Mouse (Mus musculus) heart, embryonic 12.5 days (tissue): ENCODE measurements around the gene Ect2l. TPM values are rescaled to one million over a fixed set of nuclear protein-coding genes. Genes with fewer than 3 reads are reported as not detected.

Experiments
- ATAC-seq: fragments of 200-750 bp; cut with Nextera tagmentation; 2 replicates; pipeline ENCODE4 v1.8.0; 2017; ENCODE audit warnings: moderate TSS enrichment, moderate library complexity; ENCODE audit not compliant: insufficient number of reproducible peaks, low FRiP score
- H3K27ac ChIP-seq: fragments of 300-500 bp; sonication (generic); 2 replicates; pipeline ENCODE4 v1.5.1; 2016; ENCODE audit warnings: mild to moderate bottlenecking, moderate library complexity; ENCODE audit not compliant: poor library complexity, severe bottlenecking
- H3K27me3 ChIP-seq: fragments of 300-500 bp; sonication (generic); replicated peaks from 2 replicates; pipeline ENCODE4 v1.6.1; 2016; ENCODE audit warnings: mild to moderate bottlenecking, moderate library complexity
- H3K36me3 ChIP-seq: fragments of 300-500 bp; sonication (generic); 2 replicates; pipeline ENCODE4 v1.6.1; 2016; ENCODE audit warnings: mild to moderate bottlenecking, moderate library complexity
- H3K4me1 ChIP-seq: fragments of 300-500 bp; sonication (generic); replicated peaks from 2 replicates; pipeline ENCODE4 v1.6.1; 2016; ENCODE audit warnings: mild to moderate bottlenecking
- H3K4me2 ChIP-seq: fragments of 300-500 bp; sonication (generic); 2 replicates; pipeline ENCODE4 v1.6.1; 2016; ENCODE audit warnings: mild to moderate bottlenecking, moderate library complexity
- H3K4me3 ChIP-seq: fragments of 300-500 bp; sonication (generic); 2 replicates; pipeline ENCODE4 v1.5.1; 2016; ENCODE audit warnings: mild to moderate bottlenecking
- H3K9ac ChIP-seq: fragments of 300-500 bp; sonication (generic); 2 replicates; pipeline ENCODE4 v1.6.1; 2016; ENCODE audit warnings: mild to moderate bottlenecking, moderate library complexity
- H3K9me3 ChIP-seq: fragments of 300-500 bp; sonication (generic); replicated peaks from 2 replicates; pipeline ENCODE4 v1.6.1; 2016; ENCODE audit warnings: mild to moderate bottlenecking, moderate library complexity
- WGBS: fragments of 180-500 bp; shearing (Covaris S2); methylation state at CpG from one replicate; pipeline ENCODE4 v1.1.7; 2016; 5-methylcytosine and 5-hydroxymethylcytosine counted together
- polyA plus RNA-seq: library from polyadenylated mRNA; unstranded; fragments of >200 nt; fragmentation: Nextera tagmentation; extraction: Ambion mirVana; gene quantifications from 2 replicates; pipeline ENCODE4 v1.2.1, GENCODE M21; 2016

The Ect2l gene
- polyA plus RNA-seq, 1 experiment from 2014 or later, result 0.37 TPM

- H3K4me3 ChIP-seq, result no peak overlapping the region
- H3K9ac ChIP-seq, result no peak overlapping the region
- WGBS, result 25% methylated on average over 8 of the region's 8 CpGs
- no peaks in the 10 kb centered on the region for H3K36me3 ChIP-seq
- H3K4me1 ChIP-seq, result peaks cover 19% of the 10 kb centered on the region
- H3K27me3 ChIP-seq, result no peaks in the 10 kb centered on the region; the same call in 1 of the 2 replicates
- no peaks in the 10 kb centered on the region for H3K9me3 ChIP-seq
- peak; percentile 42 for ATAC-seq
- H3K27ac ChIP-seq, result no peak overlapping the region
- H3K4me2 ChIP-seq, result peak overlapping the region; percentile 4; the same call in 1 of the 2 replicates
Measured at GRCm38 (mm10) chr10:18191706-18192105, 19.0 kb downstream of the Ect2l start.

- WGBS, result 60% methylated on average over 4 of the region's 4 CpGs
- Histone ChIP-seq H3K4me1 (peaks cover 19% of the 10 kb centered on the region), H3K27ac (no peak overlapping the region), H3K9ac (no peak overlapping the region), H3K27me3 (no peaks in the 10 kb centered on the region; the same call in 1 of the 2 replicates), H3K4me3 (no peak overlapping the region), H3K9me3 (no peaks in the 10 kb centered on the region), H3K36me3 (no peaks in the 10 kb centered on the region), H3K4me2 (no peak overlapping the region)
- no peak for ATAC-seq
Measured at GRCm38 (mm10) chr10:18189498-18189897, 21.2 kb downstream of the Ect2l start.

- ATAC-seq, result no peak
- WGBS, result 66% methylated on average over 6 of the region's 6 CpGs
- Histone ChIP-seq H3K36me3 (no peaks in the 10 kb centered on the region), H3K9me3 (no peaks in the 10 kb centered on the region), H3K27ac (no peak overlapping the region), H3K27me3 (no peaks in the 10 kb centered on the region; the same call in 1 of the 2 replicates), H3K9ac (no peak overlapping the region), H3K4me2 (no peak overlapping the region), H3K4me1 (peaks cover 19% of the 10 kb centered on the region), H3K4me3 (no peak overlapping the region)
Measured at GRCm38 (mm10) chr10:18188564-18188963, 22.1 kb downstream of the Ect2l start.

- Histone ChIP-seq H3K4me2 (no peak overlapping the region), H3K9me3 (no peaks in the 10 kb centered on the region), H3K36me3 (no peaks in the 10 kb centered on the region), H3K27ac (no peak overlapping the region), H3K9ac (no peak overlapping the region), H3K27me3 (no peaks in the 10 kb centered on the region), H3K4me1 (no peaks in the 10 kb centered on the region), H3K4me3 (no peak overlapping the region)
- no peak for ATAC-seq
- WGBS, result 77% methylated on average over 5 of the region's 5 CpGs
Measured at GRCm38 (mm10) chr10:18182246-18182645, 28.4 kb downstream of the Ect2l start.

GRCm38 (mm10) chr10:18177304-18177703 is 33.4 kb downstream of the Ect2l start:
- H3K27me3 ChIP-seq, result no peaks in the 10 kb centered on the region
- no peak for ATAC-seq
- 67% methylated on average over 2 of the region's 2 CpGs for WGBS
- no peak overlapping the region for H3K4me3 ChIP-seq
- H3K27ac ChIP-seq, result no peak overlapping the region
- H3K9me3 ChIP-seq, result no peaks in the 10 kb centered on the region
- no peak overlapping the region for H3K9ac ChIP-seq
- H3K4me1 ChIP-seq, result no peaks in the 10 kb centered on the region
- no peak overlapping the region for H3K4me2 ChIP-seq
- H3K36me3 ChIP-seq, result no peaks in the 10 kb centered on the region

GRCm38 (mm10) chr10:18176722-18177121 is 34.0 kb downstream of the Ect2l start:
- no peak for ATAC-seq
- H3K4me3 ChIP-seq, result no peak overlapping the region
- no peaks in the 10 kb centered on the region for H3K27me3 ChIP-seq
- no peak overlapping the region for H3K4me2 ChIP-seq
- no peak overlapping the region for H3K27ac ChIP-seq
- 75% methylated on average over 7 of the region's 7 CpGs for WGBS
- no peak overlapping the region for H3K9ac ChIP-seq
- H3K9me3 ChIP-seq, result no peaks in the 10 kb centered on the region
- H3K36me3 ChIP-seq, result no peaks in the 10 kb centered on the region
- no peaks in the 10 kb centered on the region for H3K4me1 ChIP-seq

- Histone ChIP-seq H3K4me1 (no peaks in the 10 kb centered on the region), H3K4me3 (no peak overlapping the region), H3K9ac (no peak overlapping the region), H3K27ac (no peak overlapping the region), H3K9me3 (no peaks in the 10 kb centered on the region), H3K4me2 (no peak overlapping the region), H3K36me3 (no peaks in the 10 kb centered on the region), H3K27me3 (no peaks in the 10 kb centered on the region)
- no peak for ATAC-seq
- WGBS, result 88% methylated on average over 6 of the region's 6 CpGs
Measured at GRCm38 (mm10) chr10:18175087-18175486, 35.6 kb downstream of the Ect2l start.

- no peak overlapping the region for H3K4me3 ChIP-seq
- H3K4me1 ChIP-seq, result peaks cover 13% of the 10 kb centered on the region
- no peak for ATAC-seq
- no peaks in the 10 kb centered on the region for H3K27me3 ChIP-seq
- H3K27ac ChIP-seq, result no peak overlapping the region
- peak overlapping the region; percentile 3; the same call in 1 of the 2 replicates for H3K4me2 ChIP-seq
- H3K9me3 ChIP-seq, result peaks cover 3% of the 10 kb centered on the region; the same call in 1 of the 2 replicates
- H3K36me3 ChIP-seq, result no peaks in the 10 kb centered on the region
- 36% methylated on average over 7 of the region's 7 CpGs for WGBS
- H3K9ac ChIP-seq, result no peak overlapping the region
Measured at GRCm38 (mm10) chr10:18162435-18162971, 48.2 kb downstream of the Ect2l start.

GRCm38 (mm10) chr10:18147224-18147623 is 63.5 kb downstream of the Ect2l start:
- no peak overlapping the region for H3K9ac ChIP-seq
- no peaks in the 10 kb centered on the region for H3K9me3 ChIP-seq
- H3K27ac ChIP-seq, result no peak overlapping the region
- H3K4me3 ChIP-seq, result no peak overlapping the region
- H3K4me2 ChIP-seq, result no peak overlapping the region
- no peaks in the 10 kb centered on the region for H3K36me3 ChIP-seq
- H3K27me3 ChIP-seq, result no peaks in the 10 kb centered on the region
- ATAC-seq, result no peak
- 65% methylated on average over 3 of the region's 3 CpGs for WGBS
- peaks cover 9% of the 10 kb centered on the region; the same call in 1 of the 2 replicates for H3K4me1 ChIP-seq

- no peak for ATAC-seq
- no peak overlapping the region for H3K9ac ChIP-seq
- H3K36me3 ChIP-seq, result no peaks in the 10 kb centered on the region
- no peaks in the 10 kb centered on the region for H3K27me3 ChIP-seq
- peaks cover 4% of the 10 kb centered on the region; the same call in 1 of the 2 replicates for H3K4me1 ChIP-seq
- no peak overlapping the region for H3K4me3 ChIP-seq
- H3K9me3 ChIP-seq, result no peaks in the 10 kb centered on the region
- H3K27ac ChIP-seq, result no peak overlapping the region
- H3K4me2 ChIP-seq, result no peak overlapping the region
- 80% methylated on average over 6 of the region's 6 CpGs for WGBS
Measured at GRCm38 (mm10) chr10:18142231-18142630, 68.5 kb downstream of the Ect2l start.

- no peak for ATAC-seq
Measured at GRCm38 (mm10) chr10:18141389-18141788, 69.3 kb downstream of the Ect2l start.

GRCm38 (mm10) chr10:18139615-18140014 is 71.1 kb downstream of the Ect2l start:
- no peaks in the 10 kb centered on the region for H3K4me1 ChIP-seq
- no peaks in the 10 kb centered on the region for H3K9me3 ChIP-seq
- no peaks in the 10 kb centered on the region for H3K36me3 ChIP-seq
- no peak overlapping the region for H3K9ac ChIP-seq
- no peak overlapping the region for H3K27ac ChIP-seq
- no peak for ATAC-seq
- no peaks in the 10 kb centered on the region for H3K27me3 ChIP-seq
- WGBS, result 82% methylated on average over 5 of the region's 5 CpGs
- peak overlapping the region; percentile 21; the same call in 1 of the 2 replicates for H3K4me3 ChIP-seq
- peak overlapping the region; percentile 38 for H3K4me2 ChIP-seq

More at GRCm38 (mm10) chr10:18141389-18141788, 69.3 kb downstream of the Ect2l start:
- no peaks in the 10 kb centered on the region for H3K9me3 ChIP-seq
- H3K4me2 ChIP-seq, result no peak overlapping the region
- no peaks in the 10 kb centered on the region for H3K4me1 ChIP-seq
- no peaks in the 10 kb centered on the region for H3K36me3 ChIP-seq
- H3K27ac ChIP-seq, result no peak overlapping the region
- H3K4me3 ChIP-seq, result no peak overlapping the region
- H3K27me3 ChIP-seq, result no peaks in the 10 kb centered on the region
- no peak overlapping the region for H3K9ac ChIP-seq
- 76% methylated on average over 2 of the region's 2 CpGs for WGBS
